Mouse (Mus musculus) G1E (cell line): ENCODE data around the gene Tspan5.

Experiments used
- CTCF ChIP-seq: IDR thresholded peaks from 2 replicates; pipeline ENCODE4 v1.5.1; 2012; ENCODE audit warnings: low read depth, low read length, inconsistent platforms, mixed read lengths
- GATA1 ChIP-seq: IDR thresholded peaks from 2 replicates; pipeline ENCODE4 v1.6.1; 2012; ENCODE audit warnings: borderline replicate concordance, low read length, inconsistent platforms, mixed read lengths
- POLR2AphosphoS5 ChIP-seq: IDR thresholded peaks from 2 replicates; pipeline ENCODE4 v1.6.1; 2012; ENCODE audit warnings: low read depth, low read length, inconsistent platforms; ENCODE audit not compliant: insufficient replicate concordance
- TAL1 ChIP-seq: conservative IDR thresholded peaks from 2 replicates; pipeline ENCODE4 v1.6.1; 2012; ENCODE audit warnings: low read depth, low read length, inconsistent platforms, mixed read lengths

- TF ChIP-seq GATA1 (no peak), POLR2AphosphoS5 (no peak), TAL1 (no peak), CTCF (no peak)
These were observed 71.3 kb downstream of the Tspan5 start for GRCm38 (mm10) chr3:138813139-138813810.
